Mouse (Mus musculus): ENCODE data around the gene Selenov. TPM values are rescaled to one million over a fixed set of nuclear protein-coding genes. Genes with fewer than 3 reads are reported as not detected.
"Not testable (repeated sequence)": the region's sequence is repeated elsewhere in the genome, so short reads cannot be mapped to it uniquely, and the experiment has no call there.

Selenov gene
- polyA plus RNA-seq, 1 experiment from 2014 or later, result 0.26 TPM

GRCm38 (mm10) chr7:28265391-28265790 is 25.6 kb downstream of the Selenov start:
- H3K4me3 ChIP-seq (replicated peaks; ENCODE audit: low read depth, low read length), result no peak overlapping the region
- ATAC-seq (replicated peaks; ENCODE audit: low FRiP score, low read depth), result no peak
- no peak overlapping the region for H3K9ac ChIP-seq (ENCODE audit: low read depth, low read length)
- no peak overlapping the region for H3K4me2 ChIP-seq (ENCODE audit: low read length)
- no peak for DNase-seq (ENCODE audit: low spot score)
- no peaks in the 10 kb centered on the region for H3K27me3 ChIP-seq (ENCODE audit: insufficient read depth, low read length)
- H3K27ac ChIP-seq, result no peak overlapping the region
- H3K36me3 ChIP-seq (ENCODE audit: insufficient read depth, low read length), result no peaks in the 10 kb centered on the region
- WGBS, result 82% methylated on average over 13 of the region's 13 CpGs
- no peaks in the 10 kb centered on the region for H3K4me1 ChIP-seq (replicated peaks; ENCODE audit: insufficient read depth, low read length)
- H3K9me3 ChIP-seq (replicated peaks; ENCODE audit: low read length), result no peaks in the 10 kb centered on the region
- no peak for TF ChIP-seq CTCF (IDR thresholded peaks at IDR 0.05; ENCODE audit: low read depth)

GRCm38 (mm10) chr7:28263786-28264185 is 27.2 kb downstream of the Selenov start:
- Histone ChIP-seq H3K27ac (no peak overlapping the region), H3K4me3 (replicated peaks; ENCODE audit: low read depth, low read length) (no peak overlapping the region), H3K4me1 (replicated peaks; ENCODE audit: insufficient read depth, low read length) (no peaks in the 10 kb centered on the region), H3K27me3 (ENCODE audit: insufficient read depth, low read length) (no peaks in the 10 kb centered on the region), H3K4me2 (ENCODE audit: low read length) (no peak overlapping the region), H3K36me3 (ENCODE audit: insufficient read depth, low read length) (no peaks in the 10 kb centered on the region), H3K9ac (ENCODE audit: low read depth, low read length) (no peak overlapping the region), H3K9me3 (replicated peaks; ENCODE audit: low read length) (no peaks in the 10 kb centered on the region)
- 6% methylated on average over 14 of the region's 15 CpGs for WGBS
- peak; percentile 20; the same call in 1 of the 2 replicates for TF ChIP-seq CTCF (IDR thresholded peaks at IDR 0.05; ENCODE audit: low read depth)
- peak; percentile 47; the same call in 1 of the 2 replicates for ATAC-seq (replicated peaks; ENCODE audit: low FRiP score, low read depth)
- peak; percentile 87 for DNase-seq (ENCODE audit: low spot score)

- TF ChIP-seq CTCF (IDR thresholded peaks at IDR 0.05; ENCODE audit: low read depth), result no peak
- Histone ChIP-seq H3K4me3 (replicated peaks; ENCODE audit: low read depth, low read length) (no peak overlapping the region), H3K27me3 (ENCODE audit: insufficient read depth, low read length) (no peaks in the 10 kb centered on the region), H3K9ac (ENCODE audit: low read depth, low read length) (no peak overlapping the region), H3K4me1 (replicated peaks; ENCODE audit: insufficient read depth, low read length) (no peaks in the 10 kb centered on the region), H3K4me2 (ENCODE audit: low read length) (no peak overlapping the region), H3K36me3 (ENCODE audit: insufficient read depth, low read length) (no peaks in the 10 kb centered on the region), H3K27ac (no peak overlapping the region), H3K9me3 (replicated peaks; ENCODE audit: low read length) (no peaks in the 10 kb centered on the region)
- DNase-seq (ENCODE audit: low spot score) (no peak), ATAC-seq (replicated peaks; ENCODE audit: low FRiP score, low read depth) (no peak)
- WGBS, result 34% methylated on average over 5 of the region's 5 CpGs
Measured at GRCm38 (mm10) chr7:28262861-28263260, 28.1 kb downstream of the Selenov start.

GRCm38 (mm10) chr7:28255476-28255875 is 35.5 kb downstream of the Selenov start:
- no peaks in the 10 kb centered on the region for H3K36me3 ChIP-seq (ENCODE audit: insufficient read depth, low read length)
- 79% methylated on average over 6 of the region's 6 CpGs for WGBS
- TF ChIP-seq CTCF (IDR thresholded peaks at IDR 0.05; ENCODE audit: low read depth), result no peak; the same call in 1 of the 2 replicates
- H3K9ac ChIP-seq (ENCODE audit: low read depth, low read length), result no peak overlapping the region
- H3K4me2 ChIP-seq (ENCODE audit: low read length), result no peak overlapping the region
- H3K27me3 ChIP-seq (ENCODE audit: insufficient read depth, low read length), result no peaks in the 10 kb centered on the region
- no peak for ATAC-seq (replicated peaks; ENCODE audit: low FRiP score, low read depth)
- H3K9me3 ChIP-seq (replicated peaks; ENCODE audit: low read length), result no peaks in the 10 kb centered on the region
- no peak overlapping the region for H3K4me3 ChIP-seq (replicated peaks; ENCODE audit: low read depth, low read length)
- H3K4me1 ChIP-seq (replicated peaks; ENCODE audit: insufficient read depth, low read length), result no peaks in the 10 kb centered on the region
- DNase-seq (ENCODE audit: low spot score), result no peak
- no peak overlapping the region for H3K27ac ChIP-seq

- Histone ChIP-seq H3K27ac (no peak overlapping the region), H3K4me3 (replicated peaks; ENCODE audit: low read depth, low read length) (no peak overlapping the region), H3K4me1 (replicated peaks; ENCODE audit: insufficient read depth, low read length) (no peaks in the 10 kb centered on the region), H3K27me3 (ENCODE audit: insufficient read depth, low read length) (no peaks in the 10 kb centered on the region), H3K4me2 (ENCODE audit: low read length) (no peak overlapping the region), H3K9ac (ENCODE audit: low read depth, low read length) (no peak overlapping the region), H3K36me3 (ENCODE audit: insufficient read depth, low read length) (no peaks in the 10 kb centered on the region), H3K9me3 (replicated peaks; ENCODE audit: low read length) (no peaks in the 10 kb centered on the region)
- ATAC-seq (replicated peaks; ENCODE audit: low FRiP score, low read depth) (no peak), DNase-seq (ENCODE audit: low spot score) (no peak)
- no peak for TF ChIP-seq CTCF (IDR thresholded peaks at IDR 0.05; ENCODE audit: low read depth)
- WGBS, result 81% methylated on average over 6 of the region's 6 CpGs
Measured at GRCm38 (mm10) chr7:28254591-28254990, 36.4 kb downstream of the Selenov start.

GRCm38 (mm10) chr7:28251976-28252375 is 39.0 kb downstream of the Selenov start:
- no peaks in the 10 kb centered on the region for H3K27me3 ChIP-seq (ENCODE audit: insufficient read depth, low read length)
- no peak overlapping the region for H3K27ac ChIP-seq
- no peak for TF ChIP-seq CTCF (IDR thresholded peaks at IDR 0.05; ENCODE audit: low read depth)
- H3K9ac ChIP-seq (ENCODE audit: low read depth, low read length), result no peak overlapping the region
- DNase-seq (ENCODE audit: low spot score) (no peak), ATAC-seq (replicated peaks; ENCODE audit: low FRiP score, low read depth) (no peak)
- WGBS, result 86% methylated on average over 17 of the region's 17 CpGs
- H3K4me1 ChIP-seq (replicated peaks; ENCODE audit: insufficient read depth, low read length), result no peaks in the 10 kb centered on the region
- H3K36me3 ChIP-seq (ENCODE audit: insufficient read depth, low read length), result no peaks in the 10 kb centered on the region
- no peaks in the 10 kb centered on the region for H3K9me3 ChIP-seq (replicated peaks; ENCODE audit: low read length)
- H3K4me3 ChIP-seq (replicated peaks; ENCODE audit: low read depth, low read length), result no peak overlapping the region
- H3K4me2 ChIP-seq (ENCODE audit: low read length), result no peak overlapping the region

GRCm38 (mm10) chr7:28248957-28249356 is 42.0 kb downstream of the Selenov start:
- no peak for TF ChIP-seq CTCF (IDR thresholded peaks at IDR 0.05; ENCODE audit: low read depth)
- DNase-seq (ENCODE audit: low spot score), result no peak
- 85% methylated on average over 3 of the region's 3 CpGs for WGBS
- H3K4me2 ChIP-seq (ENCODE audit: low read length), result no peak overlapping the region
- H3K27ac ChIP-seq, result no peak overlapping the region
- no peak for ATAC-seq (replicated peaks; ENCODE audit: low FRiP score, low read depth)
- H3K4me3 ChIP-seq (replicated peaks; ENCODE audit: low read depth, low read length), result no peak overlapping the region
- no peak overlapping the region for H3K9ac ChIP-seq (ENCODE audit: low read depth, low read length)
- H3K36me3 ChIP-seq (ENCODE audit: insufficient read depth, low read length), result no peaks in the 10 kb centered on the region
- H3K4me1 ChIP-seq (replicated peaks; ENCODE audit: insufficient read depth, low read length), result no peaks in the 10 kb centered on the region
- no peaks in the 10 kb centered on the region for H3K9me3 ChIP-seq (replicated peaks; ENCODE audit: low read length)
- H3K27me3 ChIP-seq (ENCODE audit: insufficient read depth, low read length), result no peaks in the 10 kb centered on the region

GRCm38 (mm10) chr7:28243943-28244342 is 47.0 kb downstream of the Selenov start:
- ATAC-seq (replicated peaks; ENCODE audit: low FRiP score, low read depth); H3K4me3 ChIP-seq (replicated peaks; ENCODE audit: low read depth, low read length); H3K27me3 ChIP-seq (ENCODE audit: insufficient read depth, low read length); H3K4me2 ChIP-seq (ENCODE audit: low read length); H3K36me3 ChIP-seq (ENCODE audit: insufficient read depth, low read length); H3K27ac ChIP-seq; H3K4me1 ChIP-seq (replicated peaks; ENCODE audit: insufficient read depth, low read length); H3K9me3 ChIP-seq (replicated peaks; ENCODE audit: low read length); DNase-seq (ENCODE audit: low spot score); H3K9ac ChIP-seq (ENCODE audit: low read depth, low read length): not testable (repeated sequence)
- WGBS, result 68% methylated on average over 2 of the region's 2 CpGs

Data from kidney, postnatal 0 days (tissue).